Mouse (Mus musculus) liver, embryonic 14.5 days (tissue): ENCODE data around the gene Pabpc4. TPM values are rescaled to one million over a fixed set of nuclear protein-coding genes. Genes with fewer than 3 reads are reported as not detected.

Source experiments
- ATAC-seq: fragments of 200-750 bp; cut with Nextera tagmentation; 2 replicates; pipeline ENCODE4 v1.8.0; 2017; ENCODE audit warnings: moderate number of reproducible peaks, mild to moderate bottlenecking, moderate library complexity; ENCODE audit not compliant: insufficient read depth
- DNase-seq, 3 experiments: peaks; one replicate each; pipeline ENCODE4 v3.0.0-alpha.2; 2012 to 2013; ENCODE audit warnings: low read depth in 3 of 3, low spot score in 3 of 3
- H3K27ac ChIP-seq: fragments of 300-500 bp; sonication (generic); 2 replicates; pipeline ENCODE4 v1.5.1; 2014; ENCODE audit warnings: moderate library complexity, mild to moderate bottlenecking, control low read depth, inconsistent platforms
- H3K27me3 ChIP-seq: fragments of 300-500 bp; sonication (generic); 2 replicates; pipeline ENCODE4 v1.6.1; 2014; ENCODE audit warnings: mild to moderate bottlenecking, low read length, moderate library complexity; ENCODE audit not compliant: control insufficient read depth, insufficient read depth
- H3K36me3 ChIP-seq: fragments of 300-500 bp; sonication (generic); replicated peaks from 2 replicates; pipeline ENCODE4 v1.6.1; 2014; ENCODE audit warnings: low read depth; ENCODE audit not compliant: control insufficient read depth, insufficient read depth
- H3K4me1 ChIP-seq, 2 experiments: fragments of 200-500 bp in 1 of 2; fragments of 300-500 bp in 1 of 2; sonication (generic) in 1 of 2; replicated peaks; 2 replicates each; pipeline ENCODE4 v1.6.1; 2012 to 2014; ENCODE audit warnings: antibody characterized with exemption in 1 of 2, inconsistent platforms in 1 of 2, low read length in 1 of 2; ENCODE audit not compliant: control insufficient read depth in 2 of 2, insufficient read depth in 2 of 2
- H3K4me2 ChIP-seq: fragments of 300-500 bp; sonication (generic); 2 replicates; pipeline ENCODE4 v1.6.1; 2014; ENCODE audit warnings: low read depth, mild to moderate bottlenecking, control low read depth, moderate library complexity
- H3K4me3 ChIP-seq, 2 experiments: fragments of 200-500 bp in 1 of 2; fragments of 300-500 bp in 1 of 2; sonication (generic) in 1 of 2; 2 replicates each; pipeline ENCODE4 v1.5.1; 2012 to 2014; ENCODE audit warnings: low read depth in 2 of 2, low read length in 2 of 2, mild to moderate bottlenecking in 2 of 2, control low read depth in 1 of 2, inconsistent platforms in 1 of 2, moderate library complexity in 1 of 2; ENCODE audit not compliant: insufficient read depth in 1 of 2
- H3K9ac ChIP-seq: fragments of 300-500 bp; sonication (generic); replicated peaks from 2 replicates; pipeline ENCODE4 v1.6.1; 2014; ENCODE audit warnings: mild to moderate bottlenecking, control low read depth, moderate library complexity
- H3K9me3 ChIP-seq: fragments of 300-500 bp; sonication (generic); 2 replicates; pipeline ENCODE4 v1.6.1; 2016; ENCODE audit warnings: low read length, mixed read lengths; ENCODE audit not compliant: control insufficient read depth
- CTCF ChIP-seq: IDR thresholded peaks from 2 replicates; pipeline ENCODE4 v1.5.1; 2016; ENCODE audit warnings: antibody characterized with exemption, low read depth, control low read depth
- EP300 ChIP-seq: IDR thresholded peaks from 2 replicates; pipeline ENCODE4 v1.6.1; 2016; ENCODE audit warnings: antibody characterized with exemption, low read depth
- WGBS: fragments of 180-500 bp; shearing (Covaris S2); extraction: QIAGEN DNeasy Blood & Tissue Kit; methylation state at CpG from one replicate; pipeline ENCODE4 v1.1.7; 2014; ENCODE audit not compliant: insufficient replicate concordance; 5-methylcytosine and 5-hydroxymethylcytosine counted together
- polyA plus RNA-seq, 2 experiments: library from polyadenylated mRNA; depleted of rRNA in 1 of 2; stranded (reverse) in 1 of 2; unstranded in 1 of 2; fragments of >200 nt; fragmentation: Nextera tagmentation in 1 of 2; extraction: Ambion mirVana in 1 of 2; gene quantifications; 2 replicates each; pipeline versions ENCODE4 v1.2.1 to v1.2.3; 2012 to 2014

Pabpc4 gene
- polyA plus RNA-seq, 2 experiments: 101 to 209 TPM

- peak overlapping the region; percentile 45 to 60 for H3K4me3 ChIP-seq
- H3K4me1 ChIP-seq: peaks cover 0 to 3% of the 10 kb centered on the region in 2 experiments; a peak in 1 of 4 replicates
- ATAC-seq: peak; percentile 19; the same call in 1 of the 2 replicates
- H3K9me3 ChIP-seq: no peaks in the 10 kb centered on the region
- 4% methylated on average over 43 of the region's 43 CpGs for WGBS
- H3K9ac ChIP-seq: no peak overlapping the region
- no peak for TF ChIP-seq CTCF
- H3K36me3 ChIP-seq: no peaks in the 10 kb centered on the region
- H3K27ac ChIP-seq: no peak overlapping the region
- H3K27me3 ChIP-seq: peaks cover 29% of the 10 kb centered on the region
- DNase-seq: no peak
- H3K4me2 ChIP-seq: peak overlapping the region; percentile 83
Measured at GRCm38 (mm10) chr4:123342091-123342641, 80.0 kb downstream of the Pabpc4 start.

- no peaks in the 10 kb centered on the region for H3K9me3 ChIP-seq
- H3K27ac ChIP-seq: no peak within 1 kb of the TSS
- peaks cover 29% of the 10 kb centered on the region for H3K27me3 ChIP-seq
- no peaks in the 10 kb centered on the region for H3K36me3 ChIP-seq
- no peak for TF ChIP-seq CTCF
- H3K9ac ChIP-seq: no peak within 1 kb of the TSS
- H3K4me2 ChIP-seq: peak within 1 kb of the TSS; percentile 83
- peaks cover 0 to 3% of the 10 kb centered on the region in 2 experiments; a peak in 1 of 4 replicates for H3K4me1 ChIP-seq
- ATAC-seq: peak; percentile 82
- peak within 1 kb of the TSS; percentile 45 to 60 for H3K4me3 ChIP-seq
- WGBS: 1% methylated on average over 65 of the region's 65 CpGs
- DNase-seq: peak; percentile 28 to 46 (median 37)
Measured at GRCm38 (mm10) chr4:123342642-123343470, 80.7 kb downstream of the Pabpc4 start, which contains the start of gene Bmp8a. Bmp8a (minus strand) TSS chr4:123343252.

GRCm38 (mm10) chr4:123343471-123343789 lies 81.3 kb downstream of the Pabpc4 start:
- peak overlapping the region; percentile 45 to 60 for H3K4me3 ChIP-seq
- H3K36me3 ChIP-seq: no peaks in the 10 kb centered on the region
- TF ChIP-seq CTCF (no peak), EP300 (no peak)
- no peak overlapping the region for H3K9ac ChIP-seq
- ATAC-seq (peak; percentile 8; the same call in 1 of the 2 replicates), DNase-seq (peak in 1 of 3 experiments; percentile 6)
- H3K4me2 ChIP-seq: peak overlapping the region; percentile 83
- H3K27me3 ChIP-seq: peaks cover 29% of the 10 kb centered on the region
- peaks cover 0 to 3% of the 10 kb centered on the region in 2 experiments; a peak in 1 of 4 replicates for H3K4me1 ChIP-seq
- WGBS: 3% methylated on average over 6 of the region's 6 CpGs
- H3K27ac ChIP-seq: no peak overlapping the region
- no peaks in the 10 kb centered on the region for H3K9me3 ChIP-seq

Other genes starting within 250 kb of the Pabpc4 start
- 2.4 and 3.7 TPM in 2 replicates for gene Trit1, start 245.8 kb upstream of the Pabpc4 start, polyA plus RNA-seq (2012; rRNA removed)
- 5.2 and 5.3 TPM in 2 replicates for gene Trit1, start 245.8 kb upstream of the Pabpc4 start, polyA plus RNA-seq (2014; fragmentation: Nextera tagmentation; extraction: Ambion mirVana)
- 0.22 and 0.24 TPM in 2 replicates for gene Bmp8b, start 157.2 kb upstream of the Pabpc4 start, polyA plus RNA-seq (2012; rRNA removed)
- 0.24 and 0.35 TPM in 2 replicates for gene Bmp8b, start 157.2 kb upstream of the Pabpc4 start, polyA plus RNA-seq (2014; fragmentation: Nextera tagmentation; extraction: Ambion mirVana)
- gene Oxct2b, start 146.1 kb upstream of the Pabpc4 start, polyA plus RNA-seq (2012; rRNA removed): not detected in 2 replicates
- gene Oxct2b, start 146.1 kb upstream of the Pabpc4 start, polyA plus RNA-seq (2014; fragmentation: Nextera tagmentation; extraction: Ambion mirVana): not detected in 2 replicates
- 16.1 and 21.5 TPM in 2 replicates for gene Ppie, start 122.4 kb upstream of the Pabpc4 start, polyA plus RNA-seq (2012; rRNA removed)
- gene Ppie, start 122.4 kb upstream of the Pabpc4 start, polyA plus RNA-seq (2014; fragmentation: Nextera tagmentation; extraction: Ambion mirVana): 38.2 and 39.5 TPM in 2 replicates
- gene Hpcal4, start 79.1 kb upstream of the Pabpc4 start, polyA plus RNA-seq (2012; rRNA removed): 0.03 TPM in 1 of 2 replicates, not detected in the other
- gene Hpcal4, start 79.1 kb upstream of the Pabpc4 start, polyA plus RNA-seq (2014; fragmentation: Nextera tagmentation; extraction: Ambion mirVana): not detected in 2 replicates
- not detected in 2 replicates for gene Nt5c1a, start 60.8 kb upstream of the Pabpc4 start, polyA plus RNA-seq (2012; rRNA removed)
- gene Nt5c1a, start 60.8 kb upstream of the Pabpc4 start, polyA plus RNA-seq (2014; fragmentation: Nextera tagmentation; extraction: Ambion mirVana): not detected in 2 replicates
- gene Heyl, start 28.8 kb upstream of the Pabpc4 start, polyA plus RNA-seq (2012; rRNA removed): 0.29 and 0.42 TPM in 2 replicates
- 0.46 and 0.62 TPM in 2 replicates for gene Heyl, start 28.8 kb upstream of the Pabpc4 start, polyA plus RNA-seq (2014; fragmentation: Nextera tagmentation; extraction: Ambion mirVana)
- gene Oxct2a, start 61.3 kb downstream of the Pabpc4 start, polyA plus RNA-seq (2012; rRNA removed): 0.03 and 0.08 TPM in 2 replicates
- not detected in 2 replicates for gene Oxct2a, start 61.3 kb downstream of the Pabpc4 start, polyA plus RNA-seq (2014; fragmentation: Nextera tagmentation; extraction: Ambion mirVana)
- 0.08 and 0.14 TPM in 2 replicates for gene Bmp8a, start 80.9 kb downstream of the Pabpc4 start, polyA plus RNA-seq (2012; rRNA removed)
- 0.16 TPM in 1 of 2 replicates, not detected in the other for gene Bmp8a, start 80.9 kb downstream of the Pabpc4 start, polyA plus RNA-seq (2014; fragmentation: Nextera tagmentation; extraction: Ambion mirVana)